ENCODE assay signal across 10 mouse cellular contexts in the genomic region with DNA sequence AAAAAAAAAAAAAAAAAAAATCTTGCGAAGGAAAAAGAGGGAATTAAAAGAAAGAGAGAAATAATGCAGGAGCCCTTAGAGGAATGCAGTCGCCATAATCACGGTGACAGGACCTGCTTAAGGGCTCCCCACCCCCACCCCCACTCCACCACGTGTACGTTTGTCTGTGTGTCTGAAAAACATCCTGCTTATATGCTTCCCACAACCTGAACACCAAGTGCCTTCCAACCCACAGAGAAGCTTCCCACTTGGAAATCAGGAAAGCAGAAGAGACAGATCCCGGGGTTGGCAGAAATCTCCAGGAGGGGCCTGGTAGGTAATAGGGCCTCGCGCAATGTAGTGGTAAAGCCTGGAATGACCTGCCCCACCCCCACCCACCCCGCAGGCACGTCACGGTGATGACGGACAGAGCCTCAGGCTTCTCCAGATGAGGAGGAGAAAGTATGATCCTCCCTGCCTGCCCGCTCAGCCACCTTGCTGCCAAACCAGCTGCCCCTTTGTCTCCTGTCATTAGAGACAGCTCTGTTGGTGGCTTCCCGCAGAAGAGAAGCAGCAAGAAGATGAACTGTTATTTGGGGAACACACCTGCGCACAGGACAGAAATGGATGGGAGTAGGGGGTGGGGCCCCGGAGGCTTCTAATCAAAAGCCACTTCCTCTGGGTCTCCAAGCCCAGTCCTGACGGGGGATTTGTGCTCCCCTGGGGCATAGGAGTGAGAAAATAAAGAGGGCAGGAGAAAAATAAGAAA. TPM values are rescaled to one million over a fixed set of nuclear protein-coding genes. Genes with fewer than 3 reads are reported as not detected.
A peak's percentile ranks its signal among the peaks of the same experiment; 100 is the strongest.
DNase-seq lines count a peak whose midpoint lies in the region; ATAC-seq and TF ChIP-seq lines count a peak whose summit lies in the region.
"Had no signal": no experiment of that assay in that cellular context is flagged by ENCODE, and none has a peak within 500 bp of the region (broad histone marks: within the 10 kb centered on the region; RNA-seq: fewer than 3 reads in every experiment).

No protein-coding gene starts in this region.

- peak overlapping the region; percentile 38 for H3K4me2 ChIP-seq in heart, embryonic 16.5 days (ENCODE audit: low read depth, low read length)
- H3K4me2 ChIP-seq in hindbrain, postnatal 0 days (ENCODE audit: low read depth, low read length): 0 out of 2 replicates have a peak overlapping the region, but pooled peaks have one; percentile 18

- H3K27ac ChIP-seq in heart, embryonic 16.5 days (ENCODE audit: low read length): no peak overlapping the region
- peak overlapping the region; percentile 48 for H3K27ac ChIP-seq in embryonic facial prominence, embryonic 10.5 days (replicated peaks)
- no peak overlapping the region for H3K27ac ChIP-seq in hindbrain, postnatal 0 days

- intact Hi-C loops in heart, postnatal 10 days (cut with DNase I): loop anchor here (10.0 kb wide), 1 partner anchor 331 kb away; a partner anchor contains a TSS

- H3K9me3 ChIP-seq in heart, embryonic 16.5 days (replicated peaks; ENCODE audit: control insufficient read depth, low read length): no peaks in the 10 kb centered on the region
- H3K9me3 ChIP-seq in embryonic facial prominence, embryonic 10.5 days: no peaks in the 10 kb centered on the region
- no peaks in the 10 kb centered on the region for H3K9me3 ChIP-seq in hindbrain, postnatal 0 days (ENCODE audit: low read length)

- 0 out of 2 replicates have a peak, but pooled peaks cover 3% of the 10 kb centered on the region for H3K4me1 ChIP-seq in heart, embryonic 16.5 days (ENCODE audit: control insufficient read depth, insufficient read depth, low read length)
- peaks cover 38% of the 10 kb centered on the region for H3K4me1 ChIP-seq in embryonic facial prominence, embryonic 10.5 days
- H3K4me1 ChIP-seq in hindbrain, postnatal 0 days (ENCODE audit: insufficient read depth, low read length): 0 out of 2 replicates have a peak, but pooled peaks cover 7% of the 10 kb centered on the region

- 8% methylated on average over 16 of the region's 17 CpGs for WGBS in heart, embryonic 16.5 days
- WGBS in embryonic facial prominence, embryonic 10.5 days: 8% methylated on average over 17 of the region's 17 CpGs
- 8% methylated on average over 17 of the region's 17 CpGs for WGBS in hindbrain, postnatal 0 days

- H3K36me3 ChIP-seq in heart, embryonic 16.5 days (ENCODE audit: control insufficient read depth, insufficient read depth): no peaks in the 10 kb centered on the region
- H3K36me3 ChIP-seq in embryonic facial prominence, embryonic 10.5 days (replicated peaks): no peaks in the 10 kb centered on the region
- no peaks in the 10 kb centered on the region for H3K36me3 ChIP-seq in hindbrain, postnatal 0 days (ENCODE audit: insufficient read depth, low read length)
- H3K36me3 ChIP-seq in splenic B cell, adult 2 months (ENCODE audit: control insufficient read depth, insufficient read depth, low read length, poor library complexity, severe bottlenecking): no peaks in the 10 kb centered on the region

- DNase-seq in heart, postnatal 10 days: no peak
- DNase-seq in embryonic facial prominence, embryonic 10.5 days (ENCODE audit: low spot score): peak; percentile 55
- no peak for DNase-seq in hindbrain, postnatal 0 days (ENCODE audit: low spot score)
- peak; percentile 46 for DNase-seq in splenic B cell, adult 2 months (ENCODE audit: low read depth, low spot score)
- DNase-seq in gastrocnemius, adult 18-20 months (ENCODE audit: low spot score): no peak
- DNase-seq in gastrocnemius, postnatal 10 days: no peak
- DNase-seq: lung, postnatal 14 days had no signal

- peak; percentile 49 for ATAC-seq in heart, embryonic 16.5 days (replicated peaks; ENCODE audit: extremely low read depth, insufficient read depth, low FRiP score)
- 0 out of 2 replicates have a peak, but pooled peaks have one; percentile 32 for ATAC-seq in hindbrain, postnatal 0 days
- ATAC-seq in erythroblast, adult 5-6 weeks (replicated peaks; ENCODE audit: low FRiP score, poor library complexity, severe bottlenecking): no peak

- H3K4me3 ChIP-seq in heart, embryonic 16.5 days (ENCODE audit: low read length): no peak overlapping the region
- peak overlapping the region; percentile 40 for H3K4me3 ChIP-seq in embryonic facial prominence, embryonic 10.5 days
- H3K4me3 ChIP-seq in hindbrain, postnatal 0 days (ENCODE audit: low read length): no peak overlapping the region

- peaks cover 6% of the 10 kb centered on the region for H3K27me3 ChIP-seq in heart, embryonic 16.5 days (ENCODE audit: control insufficient read depth, insufficient read depth, low read length)
- peaks cover 40% of the 10 kb centered on the region for H3K27me3 ChIP-seq in embryonic facial prominence, embryonic 10.5 days (replicated peaks; ENCODE audit: low read depth, poor library complexity, severe bottlenecking)
- no peaks in the 10 kb centered on the region for H3K27me3 ChIP-seq in hindbrain, postnatal 0 days (ENCODE audit: insufficient read depth, low read length)
- H3K27me3 ChIP-seq in splenic B cell, adult 2 months (ENCODE audit: control insufficient read depth, insufficient read depth, low read length, poor library complexity, severe bottlenecking): no peaks in the 10 kb centered on the region

- no peak overlapping the region for H3K9ac ChIP-seq in heart, embryonic 16.5 days (ENCODE audit: low read length)
- peak overlapping the region; percentile 21; the same call in 1 of the 2 replicates for H3K9ac ChIP-seq in hindbrain, postnatal 0 days (replicated peaks; ENCODE audit: low read length)

- TF ChIP-seq CTCF in hindbrain, postnatal 0 days (IDR thresholded peaks at IDR 0.05; ENCODE audit: low read depth): no peak

RNA-seq across cellular contexts. Expression of a gene that starts 43.4 kb away (rescaled TPM):
- 3.0 and 4.9 TPM in 2 replicates for polyA plus RNA-seq in heart, embryonic 16.5 days (2015; fragmentation: Nextera tagmentation; extraction: Ambion mirVana)
- total RNA-seq in heart, postnatal 10 days (2021): 1 to 10 TPM; 1.6 to 2.0 TPM
- 0.72 and 1.0 TPM in 2 replicates for polyA plus RNA-seq in embryonic facial prominence, embryonic 10.5 days (2016; fragmentation: Nextera tagmentation; extraction: Ambion mirVana)
- 0.05 and 1.6 TPM in 2 replicates for total RNA-seq in hindbrain, postnatal 0 days (2014; rRNA removed)
- polyA plus RNA-seq in hindbrain, postnatal 0 days (2015; fragmentation: Nextera tagmentation; extraction: Ambion mirVana): 0.11 TPM in 1 of 2 replicates, not detected in the other
- total RNA-seq in gastrocnemius, adult 18-20 months (2021): under 1 TPM; 0.18 to 0.31 TPM
- total RNA-seq in gastrocnemius, postnatal 10 days (2021): under 1 TPM; 0.40 to 0.54 TPM
- 138 and 159 TPM in 2 replicates for total RNA-seq in erythroblast, adult 5-6 weeks (2015; ENCODE audit: low replicate concordance)
- total RNA-seq in erythroblast, adult 5-6 weeks (2017; ENCODE audit: low replicate concordance): 126 and 164 TPM in 2 replicates

RNA-seq across cellular contexts. Expression of a gene that starts 50.9 kb away (rescaled TPM):
- polyA plus RNA-seq in heart, embryonic 16.5 days (2015; fragmentation: Nextera tagmentation; extraction: Ambion mirVana): not detected in 2 replicates
- total RNA-seq in heart, postnatal 10 days (2021): not detected
- not detected in 2 replicates for polyA plus RNA-seq in embryonic facial prominence, embryonic 10.5 days (2016; fragmentation: Nextera tagmentation; extraction: Ambion mirVana)
- not detected in 2 replicates for total RNA-seq in hindbrain, postnatal 0 days (2014; rRNA removed)
- not detected in 2 replicates for polyA plus RNA-seq in hindbrain, postnatal 0 days (2015; fragmentation: Nextera tagmentation; extraction: Ambion mirVana)
- not detected for total RNA-seq in gastrocnemius, adult 18-20 months (2021)
- total RNA-seq in gastrocnemius, postnatal 10 days (2021): not detected
- not detected in 2 replicates for total RNA-seq in erythroblast, adult 5-6 weeks (2015; ENCODE audit: low replicate concordance)
- not detected in 2 replicates for total RNA-seq in erythroblast, adult 5-6 weeks (2017; ENCODE audit: low replicate concordance)
- total RNA-seq: layer of hippocampus, adult 18-20 months had no signal

RNA-seq across cellular contexts. Expression of a gene that starts 55.8 kb away (rescaled TPM):
- 0.60 and 0.81 TPM in 2 replicates for polyA plus RNA-seq in heart, embryonic 16.5 days (2015; fragmentation: Nextera tagmentation; extraction: Ambion mirVana)
- total RNA-seq in heart, postnatal 10 days (2021): under 1 TPM; 0.19 to 0.22 TPM
- 3.6 and 4.8 TPM in 2 replicates for polyA plus RNA-seq in embryonic facial prominence, embryonic 10.5 days (2016; fragmentation: Nextera tagmentation; extraction: Ambion mirVana)
- 0.90 and 0.94 TPM in 2 replicates for total RNA-seq in hindbrain, postnatal 0 days (2014; rRNA removed)
- 0.21 and 0.33 TPM in 2 replicates for polyA plus RNA-seq in hindbrain, postnatal 0 days (2015; fragmentation: Nextera tagmentation; extraction: Ambion mirVana)
- under 1 TPM; 0.09 to 0.17 TPM for total RNA-seq in gastrocnemius, adult 18-20 months (2021)
- under 1 TPM; 0.47 to 0.49 TPM for total RNA-seq in gastrocnemius, postnatal 10 days (2021)
- not detected in 2 replicates for total RNA-seq in erythroblast, adult 5-6 weeks (2015; ENCODE audit: low replicate concordance)
- 0.98 TPM in 1 of 2 replicates, not detected in the other for total RNA-seq in erythroblast, adult 5-6 weeks (2017; ENCODE audit: low replicate concordance)

Comparison
In these comparisons a context has a peak if more than half of its experiments do, and no peak if none do; other contexts are left out.
1. DNase-seq: peak in embryonic facial prominence, embryonic 10.5 days (single experiment) and splenic B cell, adult 2 months (single experiment); none in heart, postnatal 10 days (0 of 2), hindbrain, postnatal 0 days (single experiment), gastrocnemius, adult 18-20 months (single experiment) and gastrocnemius, postnatal 10 days (single experiment).
2. RNA of a gene that starts 43.4 kb away (total RNA-seq): 126 to 164 TPM in erythroblast, adult 5-6 weeks; 1.6 to 2.0 TPM in heart, postnatal 10 days, 0.40 to 0.54 TPM in gastrocnemius, postnatal 10 days, 0.18 to 0.31 TPM in gastrocnemius, adult 18-20 months and 0.05 to 1.6 TPM in hindbrain, postnatal 0 days; every median in the first group is over 10 times any median in the second.